Mouse (Mus musculus): Measurements from ENCODE around the gene Tnk2. TPM values are rescaled to one million over a fixed set of nuclear protein-coding genes. Genes with fewer than 3 reads are reported as not detected.

Tnk2 gene
- polyA plus RNA-seq (2015; fragmentation: Illumina TruSeq; extraction: RNeasy Lipid Tissue Mini Kit (QIAGEN cat#74804); ENCODE audit: insufficient read depth, low read depth, low replicate concordance) = 15.7 TPM

GRCm38 (mm10) chr16:32643661-32644061, at the start of gene Tnk2:
TSS of gene Tnk2 (plus strand) at chr16:32643874.

GRCm38 (mm10) chr16:32608712-32609400, 34.8 kb upstream of the Tnk2 start, which contains the start of gene Tfrc:
TSS of gene Tfrc (plus strand) at chr16:32608920.

Other genes starting within 250 kb of the Tnk2 start
- not detected for gene Tm4sf19, start 243.4 kb upstream of the Tnk2 start, polyA plus RNA-seq (2015; fragmentation: Illumina TruSeq; extraction: RNeasy Lipid Tissue Mini Kit (QIAGEN cat#74804); ENCODE audit: insufficient read depth, low read depth, low replicate concordance)
- 2.8 TPM for gene Tctex1d2, start 224.2 kb upstream of the Tnk2 start, polyA plus RNA-seq (2015; fragmentation: Illumina TruSeq; extraction: RNeasy Lipid Tissue Mini Kit (QIAGEN cat#74804); ENCODE audit: insufficient read depth, low read depth, low replicate concordance)
- 6.3 TPM for gene Pcyt1a, start 213.0 kb upstream of the Tnk2 start, polyA plus RNA-seq (2015; fragmentation: Illumina TruSeq; extraction: RNeasy Lipid Tissue Mini Kit (QIAGEN cat#74804); ENCODE audit: insufficient read depth, low read depth, low replicate concordance)
- gene Slc51a, start 156.0 kb upstream of the Tnk2 start, polyA plus RNA-seq (2015; fragmentation: Illumina TruSeq; extraction: RNeasy Lipid Tissue Mini Kit (QIAGEN cat#74804); ENCODE audit: insufficient read depth, low read depth, low replicate concordance) = not detected
- not detected for gene Zdhhc19, start 147.6 kb upstream of the Tnk2 start, polyA plus RNA-seq (2015; fragmentation: Illumina TruSeq; extraction: RNeasy Lipid Tissue Mini Kit (QIAGEN cat#74804); ENCODE audit: insufficient read depth, low read depth, low replicate concordance)
- gene Tfrc, start 35.0 kb upstream of the Tnk2 start, polyA plus RNA-seq (2015; fragmentation: Illumina TruSeq; extraction: RNeasy Lipid Tissue Mini Kit (QIAGEN cat#74804); ENCODE audit: insufficient read depth, low read depth, low replicate concordance) = 8.4 TPM
- gene Muc4, start 92.0 kb downstream of the Tnk2 start, polyA plus RNA-seq (2015; fragmentation: Illumina TruSeq; extraction: RNeasy Lipid Tissue Mini Kit (QIAGEN cat#74804); ENCODE audit: insufficient read depth, low read depth, low replicate concordance) = 3.4 TPM
- not detected for gene Muc20, start 153.6 kb downstream of the Tnk2 start, polyA plus RNA-seq (2015; fragmentation: Illumina TruSeq; extraction: RNeasy Lipid Tissue Mini Kit (QIAGEN cat#74804); ENCODE audit: insufficient read depth, low read depth, low replicate concordance)
- gene Smbd1, start 166.6 kb downstream of the Tnk2 start, polyA plus RNA-seq (2015; fragmentation: Illumina TruSeq; extraction: RNeasy Lipid Tissue Mini Kit (QIAGEN cat#74804); ENCODE audit: insufficient read depth, low read depth, low replicate concordance) = not detected
- 5.7 TPM for gene Fyttd1, start 233.6 kb downstream of the Tnk2 start, polyA plus RNA-seq (2015; fragmentation: Illumina TruSeq; extraction: RNeasy Lipid Tissue Mini Kit (QIAGEN cat#74804); ENCODE audit: insufficient read depth, low read depth, low replicate concordance)
- gene Rubcn, start 233.9 kb downstream of the Tnk2 start, polyA plus RNA-seq (2015; fragmentation: Illumina TruSeq; extraction: RNeasy Lipid Tissue Mini Kit (QIAGEN cat#74804); ENCODE audit: insufficient read depth, low read depth, low replicate concordance) = 7.8 TPM